Mouse (Mus musculus): ENCODE measurements around the gene Mrpl57.

DNA sequence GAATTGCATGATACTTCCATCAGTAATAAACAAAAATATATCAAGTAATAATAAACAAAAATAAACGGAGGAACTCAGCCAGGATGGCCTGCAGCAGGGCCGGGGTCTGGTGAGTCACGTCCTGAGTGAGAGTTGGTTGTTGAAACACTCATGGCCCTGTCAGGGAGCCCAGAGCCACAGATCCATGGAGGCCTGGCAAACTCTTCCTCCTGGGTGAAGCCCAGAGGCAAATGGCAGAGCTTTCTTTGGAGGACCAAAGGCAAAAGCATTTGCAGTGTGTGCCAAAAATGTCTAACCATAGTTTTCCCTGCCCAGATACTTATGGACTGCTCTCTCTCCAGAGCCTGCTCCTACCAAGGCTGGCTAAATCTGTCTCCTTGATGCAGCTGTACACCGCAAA lies 34.9 kb upstream of the Mrpl57 start:
- TF ChIP-seq CTCF (IDR thresholded peaks at IDR 0.05; ENCODE audit: low read depth) (no peak), EP300 (IDR thresholded peaks at IDR 0.05; ENCODE audit: low read depth) (no peak)

All from liver, postnatal 0 days (tissue).